Mouse (Mus musculus): Measurements from ENCODE around the gene Mtrf1.
A peak's percentile ranks its signal among the peaks of the same experiment; 100 is the strongest.
"Not testable (repeated sequence)": the region's sequence is repeated elsewhere in the genome, so short reads cannot be mapped to it uniquely, and the experiment has no call there.

Gene Mtrf1

GRCm38 (mm10) chr14:79445055-79445620 lies 47.6 kb downstream of the Mtrf1 start:
- DNase-seq (ENCODE audit: low spot score), result no peak

GRCm38 (mm10) chr14:79451681-79452590 lies 54.4 kb downstream of the Mtrf1 start, which contains the start of gene Kbtbd6:
Gene Kbtbd6 (plus strand): TSS chr14:79451835.
- DNase-seq (ENCODE audit: low spot score), result peak; percentile 76

- not testable (repeated sequence) for DNase-seq (ENCODE audit: low spot score)
Observed at GRCm38 (mm10) chr14:79452591-79452934, 55.0 kb downstream of the Mtrf1 start.

- DNase-seq (ENCODE audit: low spot score), result no peak
Observed at GRCm38 (mm10) chr14:79460401-79460800, 62.8 kb downstream of the Mtrf1 start.

- no peak for DNase-seq (ENCODE audit: low spot score)
Observed at GRCm38 (mm10) chr14:79460988-79461387, 63.4 kb downstream of the Mtrf1 start.

GRCm38 (mm10) chr14:79465623-79466022 lies 68.1 kb downstream of the Mtrf1 start:
- DNase-seq (ENCODE audit: low spot score), result no peak

- peak; percentile 70 for DNase-seq (ENCODE audit: low spot score)
Observed at GRCm38 (mm10) chr14:79467621-79468020, 70.0 kb downstream of the Mtrf1 start.

All from urinary bladder, postnatal 14 days (tissue).